Mouse (Mus musculus): ENCODE data around the gene Wnt7a. TPM values are rescaled to one million over a fixed set of nuclear protein-coding genes. Genes with fewer than 3 reads are reported as not detected.

The Wnt7a gene
- polyA plus RNA-seq, 1 experiment from 2014 or later, result not detected

- 83% methylated on average over 13 of the region's 13 CpGs for WGBS
- DNase-seq (ENCODE audit: low spot score) (no peak), ATAC-seq (replicated peaks; ENCODE audit: low FRiP score, low TSS enrichment, low read depth) (no peak)
- Histone ChIP-seq H3K4me3 (ENCODE audit: low read depth, low read length) (no peak overlapping the region), H3K27ac (ENCODE audit: low read depth) (no peak overlapping the region), H3K27me3 (replicated peaks; ENCODE audit: control insufficient read depth, insufficient read depth, low read length) (peaks cover 61% of the 10 kb centered on the region), H3K4me2 (ENCODE audit: low read length) (no peak overlapping the region), H3K9ac (ENCODE audit: low read length) (no peak overlapping the region), H3K4me1 (replicated peaks; ENCODE audit: control insufficient read depth, insufficient read depth, low read length) (peaks cover 2% of the 10 kb centered on the region; the same call in 1 of the 2 replicates), H3K9me3 (ENCODE audit: control insufficient read depth, low read length) (no peaks in the 10 kb centered on the region), H3K36me3 (ENCODE audit: control insufficient read depth, insufficient read depth, low read length) (no peaks in the 10 kb centered on the region)
Measured at GRCm38 (mm10) chr6:91408616-91409015, 2.5 kb downstream of the Wnt7a start.

DNA sequence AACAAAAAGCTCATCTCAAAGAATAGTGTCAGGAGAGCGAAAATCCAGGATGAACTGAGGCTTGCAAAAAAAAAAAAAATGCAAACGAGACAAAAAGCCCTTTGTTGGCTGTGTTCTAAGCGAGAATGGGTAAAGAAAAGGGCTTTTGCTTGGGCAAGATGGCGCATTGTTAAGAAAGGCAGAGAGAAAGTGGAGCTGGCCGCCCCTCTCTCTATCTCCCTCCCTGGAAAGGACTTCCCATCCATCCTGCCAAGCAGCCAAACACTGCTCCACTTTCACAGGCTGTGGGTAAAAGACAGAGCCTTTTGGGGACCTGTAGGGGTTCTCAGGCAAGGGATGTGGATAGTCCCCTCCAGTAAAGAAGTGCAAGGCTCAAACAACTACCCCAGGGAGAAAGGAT lies 9.6 kb downstream of the Wnt7a start:
- Histone ChIP-seq H3K4me2 (ENCODE audit: low read length) (no peak overlapping the region), H3K27me3 (replicated peaks; ENCODE audit: control insufficient read depth, insufficient read depth, low read length) (peaks cover 6% of the 10 kb centered on the region; the same call in 1 of the 2 replicates), H3K9ac (ENCODE audit: low read length) (no peak overlapping the region), H3K4me3 (ENCODE audit: low read depth, low read length) (no peak overlapping the region), H3K4me1 (replicated peaks; ENCODE audit: control insufficient read depth, insufficient read depth, low read length) (no peaks in the 10 kb centered on the region), H3K9me3 (ENCODE audit: control insufficient read depth, low read length) (no peaks in the 10 kb centered on the region), H3K36me3 (ENCODE audit: control insufficient read depth, insufficient read depth, low read length) (no peaks in the 10 kb centered on the region), H3K27ac (ENCODE audit: low read depth) (no peak overlapping the region)
- WGBS, result 67% methylated on average over 5 of the region's 5 CpGs
- ATAC-seq (replicated peaks; ENCODE audit: low FRiP score, low TSS enrichment, low read depth) (no peak), DNase-seq (ENCODE audit: low spot score) (no peak)

- H3K4me1 ChIP-seq (replicated peaks; ENCODE audit: control insufficient read depth, insufficient read depth, low read length), result no peaks in the 10 kb centered on the region
- DNase-seq (ENCODE audit: low spot score) (no peak), ATAC-seq (replicated peaks; ENCODE audit: low FRiP score, low TSS enrichment, low read depth) (no peak)
- H3K27ac ChIP-seq (ENCODE audit: low read depth), result no peak overlapping the region
- no peaks in the 10 kb centered on the region for H3K9me3 ChIP-seq (ENCODE audit: control insufficient read depth, low read length)
- no peak overlapping the region for H3K9ac ChIP-seq (ENCODE audit: low read length)
- no peaks in the 10 kb centered on the region for H3K36me3 ChIP-seq (ENCODE audit: control insufficient read depth, insufficient read depth, low read length)
- 0 out of 2 replicates have a peak, but pooled peaks cover 6% of the 10 kb centered on the region for H3K27me3 ChIP-seq (replicated peaks; ENCODE audit: control insufficient read depth, insufficient read depth, low read length)
- 77% methylated on average over 12 of the region's 12 CpGs for WGBS
- H3K4me3 ChIP-seq (ENCODE audit: low read depth, low read length), result no peak overlapping the region
- no peak overlapping the region for H3K4me2 ChIP-seq (ENCODE audit: low read length)
Measured at GRCm38 (mm10) chr6:91400514-91400913, 10.6 kb downstream of the Wnt7a start.

- Histone ChIP-seq H3K27me3 (replicated peaks; ENCODE audit: control insufficient read depth, insufficient read depth, low read length) (no peaks in the 10 kb centered on the region), H3K4me2 (ENCODE audit: low read length) (no peak overlapping the region), H3K9ac (ENCODE audit: low read length) (no peak overlapping the region), H3K27ac (ENCODE audit: low read depth) (no peak overlapping the region), H3K36me3 (ENCODE audit: control insufficient read depth, insufficient read depth, low read length) (no peaks in the 10 kb centered on the region), H3K4me3 (ENCODE audit: low read depth, low read length) (no peak overlapping the region), H3K9me3 (ENCODE audit: control insufficient read depth, low read length) (no peaks in the 10 kb centered on the region), H3K4me1 (replicated peaks; ENCODE audit: control insufficient read depth, insufficient read depth, low read length) (no peaks in the 10 kb centered on the region)
- ATAC-seq (replicated peaks; ENCODE audit: low FRiP score, low TSS enrichment, low read depth) (no peak), DNase-seq (ENCODE audit: low spot score) (no peak)
- WGBS, result 90% methylated on average over 5 of the region's 5 CpGs
Measured at GRCm38 (mm10) chr6:91392475-91393174, 18.5 kb downstream of the Wnt7a start.

- DNase-seq (ENCODE audit: low spot score) (no peak), ATAC-seq (replicated peaks; ENCODE audit: low FRiP score, low TSS enrichment, low read depth) (no peak)
- Histone ChIP-seq H3K4me1 (replicated peaks; ENCODE audit: control insufficient read depth, insufficient read depth, low read length) (no peaks in the 10 kb centered on the region), H3K9ac (ENCODE audit: low read length) (no peak overlapping the region), H3K27ac (ENCODE audit: low read depth) (no peak overlapping the region), H3K9me3 (ENCODE audit: control insufficient read depth, low read length) (no peaks in the 10 kb centered on the region), H3K36me3 (ENCODE audit: control insufficient read depth, insufficient read depth, low read length) (no peaks in the 10 kb centered on the region), H3K27me3 (replicated peaks; ENCODE audit: control insufficient read depth, insufficient read depth, low read length) (no peaks in the 10 kb centered on the region), H3K4me3 (ENCODE audit: low read depth, low read length) (no peak overlapping the region), H3K4me2 (ENCODE audit: low read length) (no peak overlapping the region)
- WGBS, result 62% methylated on average over 4 of the region's 4 CpGs
Measured at GRCm38 (mm10) chr6:91389141-91389540, 22.0 kb downstream of the Wnt7a start.

DNA sequence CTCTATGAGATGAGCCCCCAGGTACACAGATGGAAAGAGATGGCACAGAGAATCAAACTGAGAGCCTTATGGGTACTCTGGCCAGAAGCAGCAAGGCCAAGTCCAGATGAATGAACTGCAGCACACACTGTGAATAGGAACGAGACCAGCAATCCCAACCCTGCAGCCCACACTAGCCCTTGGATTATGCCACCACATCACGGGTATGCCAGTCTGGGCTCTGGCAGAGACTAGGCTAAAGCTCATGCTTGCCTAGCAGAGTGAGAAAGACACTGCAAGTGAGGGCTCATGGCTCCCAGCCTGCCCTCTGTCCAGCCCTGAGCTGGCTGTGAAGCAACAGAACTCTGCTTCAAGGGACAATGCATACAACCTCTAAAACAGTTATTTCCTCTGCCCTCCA lies 26.7 kb downstream of the Wnt7a start:
- WGBS, result 70% methylated on average over 2 of the region's 2 CpGs
- Histone ChIP-seq H3K4me2 (ENCODE audit: low read length) (no peak overlapping the region), H3K9ac (ENCODE audit: low read length) (no peak overlapping the region), H3K9me3 (ENCODE audit: control insufficient read depth, low read length) (no peaks in the 10 kb centered on the region), H3K36me3 (ENCODE audit: control insufficient read depth, insufficient read depth, low read length) (no peaks in the 10 kb centered on the region), H3K4me1 (replicated peaks; ENCODE audit: control insufficient read depth, insufficient read depth, low read length) (no peaks in the 10 kb centered on the region), H3K27me3 (replicated peaks; ENCODE audit: control insufficient read depth, insufficient read depth, low read length) (no peaks in the 10 kb centered on the region), H3K4me3 (ENCODE audit: low read depth, low read length) (no peak overlapping the region), H3K27ac (ENCODE audit: low read depth) (no peak overlapping the region)
- ATAC-seq (replicated peaks; ENCODE audit: low FRiP score, low TSS enrichment, low read depth), result no peak
- no peak for DNase-seq (ENCODE audit: low spot score)

GRCm38 (mm10) chr6:91383871-91384270 lies 27.3 kb downstream of the Wnt7a start:
- H3K4me3 ChIP-seq (ENCODE audit: low read depth, low read length), result no peak overlapping the region
- H3K27me3 ChIP-seq (replicated peaks; ENCODE audit: control insufficient read depth, insufficient read depth, low read length), result no peaks in the 10 kb centered on the region
- no peak overlapping the region for H3K27ac ChIP-seq (ENCODE audit: low read depth)
- no peaks in the 10 kb centered on the region for H3K36me3 ChIP-seq (ENCODE audit: control insufficient read depth, insufficient read depth, low read length)
- H3K4me2 ChIP-seq (ENCODE audit: low read length), result no peak overlapping the region
- ATAC-seq (replicated peaks; ENCODE audit: low FRiP score, low TSS enrichment, low read depth), result no peak
- WGBS, result 69% methylated on average over 2 of the region's 2 CpGs
- H3K9ac ChIP-seq (ENCODE audit: low read length), result no peak overlapping the region
- no peaks in the 10 kb centered on the region for H3K4me1 ChIP-seq (replicated peaks; ENCODE audit: control insufficient read depth, insufficient read depth, low read length)
- H3K9me3 ChIP-seq (ENCODE audit: control insufficient read depth, low read length), result no peaks in the 10 kb centered on the region
- DNase-seq (ENCODE audit: low spot score), result no peak

GRCm38 (mm10) chr6:91383303-91383702 lies 27.9 kb downstream of the Wnt7a start:
- no peaks in the 10 kb centered on the region for H3K36me3 ChIP-seq (ENCODE audit: control insufficient read depth, insufficient read depth, low read length)
- no peak overlapping the region for H3K27ac ChIP-seq (ENCODE audit: low read depth)
- WGBS, result 76% methylated on average over 1 of the region's 1 CpGs
- H3K4me2 ChIP-seq (ENCODE audit: low read length), result no peak overlapping the region
- no peak overlapping the region for H3K9ac ChIP-seq (ENCODE audit: low read length)
- no peak overlapping the region for H3K4me3 ChIP-seq (ENCODE audit: low read depth, low read length)
- no peaks in the 10 kb centered on the region for H3K4me1 ChIP-seq (replicated peaks; ENCODE audit: control insufficient read depth, insufficient read depth, low read length)
- DNase-seq (ENCODE audit: low spot score) (no peak), ATAC-seq (replicated peaks; ENCODE audit: low FRiP score, low TSS enrichment, low read depth) (no peak)
- H3K9me3 ChIP-seq (ENCODE audit: control insufficient read depth, low read length), result no peaks in the 10 kb centered on the region
- no peaks in the 10 kb centered on the region for H3K27me3 ChIP-seq (replicated peaks; ENCODE audit: control insufficient read depth, insufficient read depth, low read length)

DNA sequence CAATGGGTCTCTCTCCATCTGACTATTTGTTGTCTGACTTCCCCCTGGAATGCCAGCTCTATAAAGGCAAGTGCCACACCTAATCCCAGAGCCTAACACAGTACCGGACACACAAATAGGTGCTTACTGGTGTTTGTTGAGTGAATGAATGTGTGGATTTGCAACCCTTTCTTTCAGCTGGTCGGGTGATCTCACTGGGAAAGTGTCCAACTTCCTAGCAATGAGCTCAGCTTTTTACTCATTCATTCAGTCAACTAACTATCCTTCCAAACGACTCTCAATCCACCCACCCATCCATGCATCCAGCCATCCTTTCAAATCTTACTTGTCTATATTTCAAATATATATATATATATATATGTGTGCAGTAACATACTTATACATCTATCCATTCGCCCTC lies 31.3 kb downstream of the Wnt7a start:
- H3K27ac ChIP-seq (ENCODE audit: low read depth), result no peak overlapping the region
- H3K4me2 ChIP-seq (ENCODE audit: low read length), result no peak overlapping the region
- H3K9ac ChIP-seq (ENCODE audit: low read length), result no peak overlapping the region
- WGBS, result 70% methylated on average over 4 of the region's 4 CpGs
- H3K36me3 ChIP-seq (ENCODE audit: control insufficient read depth, insufficient read depth, low read length), result no peaks in the 10 kb centered on the region
- no peak for ATAC-seq (replicated peaks; ENCODE audit: low FRiP score, low TSS enrichment, low read depth)
- H3K9me3 ChIP-seq (ENCODE audit: control insufficient read depth, low read length), result no peaks in the 10 kb centered on the region
- H3K27me3 ChIP-seq (replicated peaks; ENCODE audit: control insufficient read depth, insufficient read depth, low read length), result no peaks in the 10 kb centered on the region
- no peaks in the 10 kb centered on the region for H3K4me1 ChIP-seq (replicated peaks; ENCODE audit: control insufficient read depth, insufficient read depth, low read length)
- DNase-seq (ENCODE audit: low spot score), result no peak
- no peak overlapping the region for H3K4me3 ChIP-seq (ENCODE audit: low read depth, low read length)

All from intestine, embryonic 14.5 days (tissue).